Mouse (Mus musculus): ENCODE data around the gene Nmral1.
"Not testable (repeated sequence)": the region's sequence is repeated elsewhere in the genome, so short reads cannot be mapped to it uniquely, and the experiment has no call there.

Gene Nmral1

DNA sequence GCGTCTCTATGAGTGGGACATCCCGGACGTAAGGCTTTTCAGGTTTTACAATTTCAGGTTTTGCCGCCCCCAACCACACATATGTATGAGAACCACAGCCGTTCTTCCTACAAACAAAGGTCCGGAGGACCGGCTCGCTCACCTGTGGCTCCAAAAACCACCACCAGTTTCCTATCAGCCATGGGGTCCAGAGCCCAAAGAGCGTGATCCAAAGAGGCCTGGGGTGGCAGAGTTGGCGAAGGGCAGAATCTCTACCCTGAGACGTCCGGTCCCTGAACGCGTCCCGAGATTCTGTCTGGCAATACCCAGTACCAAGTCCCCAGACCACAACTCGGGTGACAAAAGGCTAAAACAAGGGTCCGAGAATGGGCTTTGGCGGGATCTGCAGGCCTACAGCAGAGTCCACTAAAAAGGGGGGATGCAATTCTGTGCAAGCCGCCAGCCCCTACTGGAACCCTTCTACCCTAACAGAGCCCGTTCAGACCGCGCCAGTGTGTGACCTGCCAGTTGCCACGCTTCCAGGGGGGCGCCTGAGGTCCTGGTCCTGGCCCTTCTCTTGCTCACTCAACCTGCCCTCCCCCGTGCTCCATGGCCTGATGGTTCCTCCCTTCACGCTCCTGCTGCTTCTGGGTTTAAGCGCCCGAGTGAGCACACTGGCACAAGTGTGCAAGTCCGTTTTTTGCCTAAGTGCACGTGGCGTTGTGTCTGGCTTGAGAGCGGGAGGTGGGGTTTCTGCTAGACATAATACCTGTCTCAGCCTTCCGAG is at the start of gene Nmral1:
Gene Nmral1, minus strand, starts transcription at position 604 of the 766 bp plus-strand sequence.
- peak; percentile 44 to 50 for DNase-seq (ENCODE audit: low spot score in 2 of 2)

DNA sequence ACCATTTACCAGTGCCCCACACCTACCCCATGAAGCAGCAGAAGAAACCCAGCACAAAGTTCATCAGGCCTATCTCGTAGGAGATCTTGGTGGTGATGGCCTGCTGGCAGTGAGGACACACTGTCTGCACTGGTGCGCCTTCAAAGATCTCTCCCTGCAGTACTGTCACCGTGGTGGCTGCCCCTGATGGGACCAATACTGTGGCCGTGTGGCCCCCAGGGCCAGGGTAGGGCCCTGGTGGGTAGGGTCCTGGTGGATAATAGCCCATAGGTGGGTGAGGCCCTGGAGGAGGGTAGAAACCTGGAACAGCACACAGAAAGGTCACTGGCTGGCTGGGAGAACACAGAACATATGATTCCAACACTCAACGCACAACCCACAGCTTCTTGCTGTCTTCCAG is 49.6 kb upstream of the Nmral1 start:
- DNase-seq (ENCODE audit: low spot score in 2 of 2): no peak

DNA sequence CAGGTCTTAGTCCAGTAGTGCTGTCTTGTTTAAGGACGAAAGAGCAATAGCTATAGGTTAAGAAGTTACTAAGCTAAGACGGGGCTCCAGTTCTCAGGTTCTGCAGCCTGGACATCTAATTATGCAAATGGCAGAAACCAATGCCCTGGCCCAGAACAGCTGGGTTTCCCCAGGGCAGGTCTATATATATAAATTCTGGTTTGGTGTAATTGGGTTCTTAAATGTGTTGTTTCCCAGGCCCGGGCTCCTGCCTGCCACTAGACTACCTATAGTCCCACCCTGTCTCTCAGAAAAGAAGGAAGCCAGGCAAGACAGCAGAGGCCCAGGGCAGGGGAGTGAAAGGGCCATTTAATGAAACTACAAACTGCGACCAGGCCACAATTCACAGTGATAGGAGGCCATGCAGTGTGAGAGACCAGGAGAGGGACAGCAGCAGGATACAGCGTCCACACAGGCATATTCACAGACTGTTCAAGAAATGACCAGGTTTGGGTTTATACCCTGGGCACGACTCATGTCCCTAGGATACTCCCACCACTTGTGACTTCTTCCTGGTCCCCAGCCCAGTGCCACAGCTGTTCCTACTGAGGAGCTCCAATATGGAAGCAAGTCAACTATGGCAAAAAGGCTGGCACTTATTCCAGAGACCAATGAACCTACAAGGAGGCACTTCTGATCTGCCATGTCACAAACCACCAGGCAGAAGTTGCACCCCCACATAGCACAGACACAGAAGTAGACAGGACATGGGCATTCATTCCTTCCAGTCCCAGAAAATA is 48.0 kb upstream of the Nmral1 start:
- no peak for DNase-seq (ENCODE audit: low spot score in 2 of 2)

DNA sequence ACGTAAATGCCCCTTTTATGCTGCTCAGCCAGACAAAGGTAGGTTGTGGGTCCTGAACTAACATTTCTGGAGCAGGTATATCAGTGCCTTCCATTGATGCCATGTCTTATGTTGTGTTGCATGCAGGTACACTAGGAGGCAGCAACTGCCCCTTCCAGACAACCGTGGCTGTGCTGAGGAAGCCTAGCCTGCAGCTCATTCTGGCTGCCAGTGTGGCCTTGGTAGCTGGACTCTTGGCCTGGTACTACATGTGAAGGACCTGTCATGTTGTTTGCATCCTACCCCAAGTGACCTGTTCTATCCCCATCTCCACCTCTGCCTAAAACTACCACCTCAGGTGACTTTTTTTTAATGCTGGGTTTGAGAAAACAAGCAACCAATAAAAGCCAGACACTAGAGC is 46.7 kb upstream of the Nmral1 start:
- no peak for DNase-seq (ENCODE audit: low spot score in 2 of 2)

DNA sequence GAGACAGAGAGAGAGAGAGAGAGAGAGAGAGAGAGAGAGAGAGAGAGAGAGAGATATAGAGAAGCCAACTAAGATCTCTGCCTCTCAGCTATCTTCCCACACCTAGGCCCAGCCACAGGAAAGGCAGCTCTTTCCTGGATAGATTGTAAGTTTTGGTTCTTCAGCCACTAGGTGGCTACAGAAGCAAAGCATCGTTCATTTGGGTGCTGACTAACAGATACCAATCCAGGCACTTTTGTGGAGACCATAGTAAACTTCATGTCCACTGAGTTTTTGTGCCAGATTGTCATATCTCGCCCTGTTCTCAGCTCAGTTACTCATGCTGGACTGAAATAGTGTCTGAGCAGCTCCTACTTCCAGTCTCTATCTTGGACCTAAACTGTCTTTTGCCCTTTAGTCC is 44.1 kb upstream of the Nmral1 start:
- no peak for DNase-seq (ENCODE audit: low spot score in 2 of 2)

DNA sequence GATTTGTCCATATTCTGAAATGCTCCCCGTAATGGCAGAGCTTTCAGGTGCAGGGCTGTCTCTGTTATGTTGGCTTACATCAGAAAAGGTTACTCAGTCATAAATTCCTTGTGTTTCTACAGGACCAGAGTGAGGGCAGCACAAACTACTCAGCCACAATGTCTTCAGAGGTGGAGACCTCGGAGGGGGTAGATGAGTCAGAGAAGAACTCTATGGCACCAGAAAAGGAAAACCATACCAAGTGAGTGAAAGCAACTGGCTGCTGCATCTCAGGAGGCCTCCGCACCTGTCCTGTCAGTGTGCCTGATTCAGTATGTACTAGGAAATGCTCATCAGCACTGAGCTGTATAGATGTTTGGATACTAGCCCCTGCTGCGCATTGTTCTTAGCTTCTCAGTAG is 43.3 kb upstream of the Nmral1 start:
- no peak for DNase-seq (ENCODE audit: low spot score in 2 of 2)

DNA sequence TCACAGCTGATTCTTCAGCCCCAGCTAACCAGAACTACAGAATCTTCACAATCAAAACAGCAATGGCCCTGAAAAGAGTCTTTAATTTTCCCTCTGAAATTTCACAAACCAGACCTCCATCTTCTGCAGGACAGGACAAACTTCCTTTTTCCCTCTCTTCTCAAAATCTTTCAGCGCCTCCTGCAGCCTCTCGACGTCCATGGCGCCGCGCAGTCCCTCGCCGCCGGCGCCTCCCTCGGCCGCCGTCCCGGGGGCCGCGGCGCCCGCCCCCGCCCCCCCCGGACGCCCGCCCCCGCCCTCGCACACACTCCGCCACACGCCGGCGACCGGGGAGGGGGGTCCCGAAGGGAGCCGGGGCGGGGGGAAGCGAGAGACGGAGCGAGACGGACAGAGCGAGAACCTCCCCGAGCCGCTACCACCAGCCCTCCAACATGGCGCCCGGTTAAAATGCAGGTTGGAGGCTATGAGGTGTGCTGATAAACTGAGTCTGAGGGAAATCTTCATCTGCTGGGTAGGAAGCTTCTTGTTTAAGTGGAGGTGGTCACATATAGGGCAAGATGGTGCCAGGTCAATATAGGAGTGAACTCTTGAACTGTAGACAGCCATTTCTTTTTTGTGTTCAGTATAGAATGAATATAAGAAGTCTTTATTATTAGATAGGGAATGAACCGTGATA is 37.6 kb upstream of the Nmral1 start:
- not testable (repeated sequence) for DNase-seq (ENCODE audit: low spot score in 2 of 2)

DNA sequence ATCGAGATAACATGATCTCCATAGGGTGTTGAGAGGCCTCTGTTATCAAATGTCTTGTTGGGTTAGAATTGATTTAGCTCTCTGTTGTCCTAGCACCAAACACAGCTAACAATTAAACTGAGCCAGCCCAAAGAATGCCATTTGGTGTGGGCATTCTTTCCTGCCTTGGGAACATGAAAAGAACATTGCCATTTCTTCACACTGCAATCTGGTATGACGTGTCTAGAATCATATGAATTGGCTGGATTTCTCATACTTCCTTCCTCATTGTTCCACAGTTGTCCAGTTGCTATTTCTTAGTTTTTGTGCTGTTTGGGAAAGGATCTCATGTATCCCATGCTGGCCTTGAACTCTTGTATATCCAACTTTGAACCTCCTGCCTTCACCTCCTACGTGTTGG is 34.9 kb upstream of the Nmral1 start:
- DNase-seq (ENCODE audit: low spot score in 2 of 2): no peak

DNA sequence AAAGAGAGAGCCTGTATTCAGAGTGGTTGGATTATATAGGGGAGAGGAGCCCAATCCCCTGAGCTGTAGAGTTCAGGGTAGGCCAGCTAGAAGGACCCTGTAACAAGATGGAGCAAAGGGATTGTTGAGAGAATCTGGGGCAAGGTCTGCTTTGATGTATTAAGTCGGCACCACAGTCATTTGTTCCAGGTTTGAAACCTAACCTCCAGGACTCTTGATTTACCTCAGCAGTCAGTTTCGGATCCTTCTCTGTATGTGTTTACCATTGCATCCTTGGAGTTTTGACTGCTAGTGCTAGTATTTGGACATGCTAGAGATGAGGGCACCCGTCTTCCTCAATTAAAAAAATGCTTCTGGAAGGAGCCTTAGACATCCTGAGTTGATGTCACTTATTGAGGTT is 33.0 kb upstream of the Nmral1 start:
- DNase-seq (ENCODE audit: low spot score in 2 of 2): no peak

DNA sequence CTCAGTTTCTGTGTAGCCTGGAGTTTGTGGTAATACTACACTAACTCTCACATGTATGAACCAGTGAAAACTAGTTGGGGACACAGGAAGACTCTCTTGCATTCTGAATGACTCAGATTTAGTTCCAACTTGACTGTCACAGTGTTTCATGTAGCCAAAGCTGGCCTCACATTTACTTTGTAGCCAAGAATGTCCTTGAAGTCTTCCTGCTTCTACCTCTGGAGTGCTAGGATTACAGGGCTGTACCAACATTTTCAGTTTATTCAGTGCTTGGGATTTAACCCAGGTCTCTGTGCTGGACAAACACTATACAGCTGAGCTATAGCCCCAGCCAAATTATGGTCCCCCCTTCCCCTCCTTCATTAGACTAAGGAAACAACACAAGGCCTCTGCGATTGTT is 23.0 kb upstream of the Nmral1 start:
- DNase-seq (ENCODE audit: low spot score in 2 of 2): no peak

DNA sequence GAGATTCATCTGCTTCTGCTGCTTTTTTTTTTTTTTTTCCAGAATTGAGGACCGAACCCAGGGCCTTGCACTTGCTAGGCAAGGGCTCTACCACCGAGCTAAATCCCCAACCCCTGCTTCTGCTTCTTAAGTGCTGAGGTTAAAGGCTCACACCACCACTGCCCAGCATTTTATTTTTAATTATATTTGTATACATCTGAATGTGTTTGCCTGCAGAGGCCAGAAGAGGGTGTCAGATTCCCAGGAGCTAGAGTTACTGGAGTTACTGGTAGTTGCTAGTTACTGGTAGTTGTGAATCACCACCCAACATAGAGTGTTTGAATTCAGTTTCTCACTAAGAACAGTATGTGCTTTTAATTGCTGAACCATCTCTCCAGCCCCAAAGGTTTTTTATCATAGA is 20.8 kb upstream of the Nmral1 start:
- DNase-seq (ENCODE audit: low spot score in 2 of 2): no peak

DNA sequence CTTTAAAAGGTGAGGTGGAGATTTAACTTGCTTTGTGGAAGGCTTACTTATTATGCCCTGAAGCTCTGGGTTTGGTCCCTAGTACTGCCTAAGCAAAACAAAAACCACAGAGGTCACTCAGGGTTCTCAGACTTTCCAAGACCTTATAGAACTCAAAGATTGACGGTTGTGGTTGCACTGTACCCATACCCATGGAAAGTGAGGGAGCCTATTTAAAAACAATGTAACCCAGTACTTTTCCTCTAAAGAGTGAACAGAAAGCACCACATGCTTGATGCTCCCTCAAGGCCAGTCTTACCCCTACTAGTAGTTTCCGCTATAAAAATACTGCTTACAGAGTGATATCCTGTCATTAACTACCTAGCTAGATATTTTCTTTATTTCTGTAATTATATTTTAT is 17.1 kb upstream of the Nmral1 start:
- no peak for DNase-seq (ENCODE audit: low spot score in 2 of 2)

DNA sequence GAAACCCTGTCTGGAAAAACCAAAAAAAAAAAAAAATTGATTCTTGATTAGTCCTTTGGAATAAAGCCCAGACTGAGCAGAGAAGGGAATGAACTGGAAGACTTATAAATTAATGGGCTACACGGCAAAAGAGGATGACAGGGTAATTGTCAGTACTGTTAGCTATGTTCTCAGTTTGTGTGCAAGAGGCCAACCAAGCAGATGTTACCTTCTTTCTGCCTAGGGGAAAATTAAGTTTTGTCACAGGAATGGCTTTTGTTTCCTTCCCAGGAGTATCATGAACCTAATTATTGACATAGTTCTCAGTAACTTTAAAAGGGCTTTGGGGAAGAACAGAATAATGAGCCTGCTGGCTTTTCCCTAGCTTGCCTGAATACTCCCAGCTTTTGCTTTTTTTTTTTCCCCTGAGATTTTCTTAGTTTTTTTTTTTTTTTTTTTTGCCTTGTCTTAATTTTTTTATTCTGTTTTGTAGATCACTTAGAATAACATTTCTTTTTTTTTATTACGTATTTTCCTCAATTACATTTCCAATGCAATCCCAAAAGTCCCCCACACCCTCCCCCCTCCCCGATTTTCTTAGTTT is 11.7 kb upstream of the Nmral1 start:
- no peak for DNase-seq (ENCODE audit: low spot score in 2 of 2)

DNA sequence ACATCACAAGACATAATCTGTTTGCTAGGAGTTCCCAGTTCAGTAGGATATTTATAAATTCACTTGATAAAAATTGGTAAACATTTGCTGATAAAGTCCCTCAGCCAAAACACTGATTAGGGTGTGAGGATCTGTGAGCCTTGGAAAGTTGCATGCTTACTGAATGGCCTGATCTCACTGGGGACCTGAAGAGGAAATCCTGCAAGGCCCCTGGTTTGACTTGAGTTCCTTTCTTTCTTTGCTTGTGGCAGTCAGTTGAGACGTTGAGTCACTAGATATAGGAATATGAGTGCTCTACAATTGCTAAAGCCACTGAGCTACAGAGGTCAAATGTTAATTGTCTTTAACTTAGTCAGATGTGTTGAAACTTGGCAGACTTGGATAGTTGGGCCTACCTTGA is 8.8 kb upstream of the Nmral1 start:
- DNase-seq (ENCODE audit: low spot score in 2 of 2): no peak

DNA sequence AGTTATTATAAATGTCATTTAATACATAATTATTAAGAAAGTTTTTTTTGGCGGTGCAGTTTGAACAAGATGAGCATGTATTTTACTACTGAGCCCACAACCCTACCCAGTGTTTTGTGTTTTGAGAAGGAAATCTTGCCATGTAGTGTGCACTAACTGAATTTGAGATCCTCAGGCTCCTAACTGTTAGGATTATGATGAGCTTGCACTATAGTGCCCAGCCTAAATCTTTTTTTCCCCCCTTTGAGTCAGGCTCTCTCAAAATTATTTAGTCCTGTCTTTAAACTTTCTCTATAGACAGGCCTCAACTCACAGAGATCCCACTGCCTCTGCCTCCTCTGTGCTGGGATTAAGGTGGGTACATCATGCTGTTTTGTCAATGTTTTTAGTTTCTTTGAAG is 8.4 kb upstream of the Nmral1 start:
- no peak for DNase-seq (ENCODE audit: low spot score in 2 of 2)

DNA sequence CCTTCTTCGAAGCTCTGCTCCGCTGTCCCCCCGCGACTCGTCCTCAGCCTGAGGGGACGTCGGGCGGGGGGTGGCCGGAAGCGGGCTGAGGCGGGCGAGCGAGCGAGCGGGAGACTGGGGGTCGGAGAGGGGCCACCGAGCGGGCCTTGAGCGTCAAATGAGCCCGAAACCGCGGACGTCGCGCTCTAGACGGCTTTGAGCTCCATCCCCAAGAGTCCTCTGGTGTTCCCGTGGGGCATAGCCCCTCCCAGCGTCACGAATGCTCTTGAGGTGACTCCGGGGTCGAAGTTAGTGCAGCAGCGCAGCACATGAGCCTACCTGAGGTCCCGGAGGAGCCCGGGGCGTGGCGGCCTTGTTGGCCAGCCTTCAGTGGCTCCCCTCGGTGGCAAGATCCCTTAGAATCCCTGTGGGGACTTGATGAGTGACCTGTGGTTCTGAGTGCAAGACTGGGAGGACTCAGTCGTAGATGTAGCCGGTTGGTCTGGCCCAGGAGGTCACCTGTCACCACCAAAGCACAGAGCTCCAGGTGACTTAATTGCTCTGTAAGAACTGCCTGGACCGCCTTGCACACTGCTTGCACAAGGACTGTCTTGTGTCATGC is 7.5 kb upstream of the Nmral1 start:
- DNase-seq (ENCODE audit: low spot score in 2 of 2): peak; percentile 27 to 35

DNA sequence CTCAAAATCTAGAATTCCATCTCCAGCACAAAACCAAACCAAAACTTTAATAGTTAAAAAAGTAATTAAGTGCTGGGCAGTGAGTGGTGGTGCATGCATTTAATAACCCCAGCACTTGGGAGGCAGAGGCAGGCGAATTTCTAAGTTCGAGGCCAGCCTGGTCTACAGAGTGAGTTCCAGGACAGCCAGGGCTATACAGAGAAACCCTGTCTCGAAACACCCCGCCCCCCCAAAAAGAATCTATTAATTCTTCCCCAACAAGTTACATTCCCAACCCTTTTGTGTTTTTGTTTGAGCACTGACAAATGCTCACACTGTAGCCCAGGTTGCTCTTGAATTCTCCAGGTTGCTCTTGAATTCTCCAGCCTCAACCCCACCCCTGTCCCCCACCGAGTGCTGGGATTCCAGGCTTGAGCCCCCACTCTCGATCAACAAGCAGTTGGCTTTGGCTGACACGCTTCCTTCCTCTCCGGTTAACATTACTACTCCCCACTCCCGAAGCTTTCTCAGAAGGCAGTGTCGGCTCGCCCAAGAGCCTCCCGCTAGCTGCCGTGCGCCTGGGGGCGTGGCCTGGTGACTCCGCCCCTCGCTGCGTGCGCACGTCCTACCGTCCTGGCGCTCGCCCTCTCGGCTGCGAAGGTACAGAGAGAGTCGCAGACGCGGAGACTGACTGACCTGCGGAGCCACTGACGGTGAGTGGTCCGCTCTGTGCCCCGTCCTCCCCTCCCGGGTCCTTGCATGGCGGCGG is 6.8 kb upstream of the Nmral1 start, which contains the start of gene Hmox2:
Gene Hmox2, plus strand, starts transcription at position 582 of the 748 bp plus-strand sequence.
- peak; percentile 93 to 97 for DNase-seq (ENCODE audit: low spot score in 2 of 2)

DNA sequence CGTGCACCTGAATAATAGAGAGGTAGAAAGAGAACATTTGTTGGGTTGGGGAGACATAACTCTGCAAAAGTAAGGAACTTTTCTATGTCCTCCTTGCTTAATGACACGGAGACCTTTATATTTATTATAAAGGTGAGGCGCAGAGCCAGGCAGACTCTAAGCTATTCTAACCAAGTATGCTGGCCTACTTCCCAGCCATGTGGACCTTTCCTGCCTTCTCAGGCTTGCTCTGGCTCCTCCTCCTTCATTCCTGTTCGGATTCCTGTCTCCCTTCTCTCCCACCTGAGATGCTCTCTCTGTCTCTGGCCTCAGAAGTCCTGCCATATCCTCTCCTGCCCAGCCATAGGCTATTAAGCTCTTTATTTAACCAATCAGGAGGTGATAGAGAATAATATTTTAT is 6.1 kb upstream of the Nmral1 start:
- DNase-seq (ENCODE audit: low spot score in 2 of 2): no peak

DNA sequence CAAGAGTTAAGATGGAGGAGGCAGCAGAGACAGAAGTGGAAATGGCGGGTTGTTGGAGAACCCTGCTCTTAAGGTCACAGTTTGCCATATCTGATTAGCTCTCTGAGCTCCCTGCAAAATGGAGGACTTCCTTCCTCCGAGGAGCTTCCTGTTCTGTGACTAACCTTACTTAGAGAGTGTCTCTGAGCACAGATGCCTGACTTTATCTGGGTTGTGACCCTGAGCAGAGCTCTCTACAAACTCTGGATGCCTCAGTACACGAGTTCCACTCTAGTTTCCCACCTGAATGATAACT is 3.7 kb upstream of the Nmral1 start:
- DNase-seq (ENCODE audit: low spot score in 2 of 2): no peak

DNA sequence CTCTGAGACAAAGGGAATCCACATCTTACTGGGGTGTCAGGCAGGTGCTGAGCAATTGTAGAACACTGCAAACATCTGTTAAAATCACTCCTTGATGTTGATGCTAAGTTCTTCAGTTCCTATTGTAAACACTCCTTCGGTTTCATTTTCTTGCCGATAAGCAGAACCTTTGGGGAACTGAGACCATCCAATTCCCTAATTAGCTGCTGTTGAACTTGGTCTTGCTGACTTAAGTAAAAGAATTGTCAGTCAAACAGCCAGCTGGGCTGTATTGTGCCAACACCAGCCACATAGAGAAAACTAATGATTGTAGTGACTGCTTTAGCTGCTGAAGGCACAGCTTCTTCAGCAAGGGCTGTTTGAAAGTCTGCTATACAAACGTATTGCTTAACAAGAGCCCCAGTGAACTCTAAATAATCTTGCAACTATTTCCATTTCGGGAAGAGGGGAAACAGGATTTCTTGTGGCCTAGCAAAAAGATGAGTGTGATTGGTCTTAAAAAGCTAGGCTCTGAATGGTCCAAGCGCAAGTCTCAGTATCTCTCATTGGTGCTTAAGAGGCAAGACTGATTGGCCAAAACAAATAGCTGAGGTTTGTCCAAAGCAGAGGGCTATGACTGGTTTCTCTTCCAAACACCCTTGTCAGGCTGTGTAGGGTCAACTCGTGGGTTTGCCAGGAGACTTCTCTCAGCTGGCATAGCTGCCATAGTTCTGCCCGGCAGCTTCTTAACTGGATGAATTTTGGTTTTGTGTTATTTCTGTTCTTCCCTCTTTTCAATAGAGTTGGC is 3.2 kb upstream of the Nmral1 start:
- no peak for DNase-seq (ENCODE audit: low spot score in 2 of 2)

DNA sequence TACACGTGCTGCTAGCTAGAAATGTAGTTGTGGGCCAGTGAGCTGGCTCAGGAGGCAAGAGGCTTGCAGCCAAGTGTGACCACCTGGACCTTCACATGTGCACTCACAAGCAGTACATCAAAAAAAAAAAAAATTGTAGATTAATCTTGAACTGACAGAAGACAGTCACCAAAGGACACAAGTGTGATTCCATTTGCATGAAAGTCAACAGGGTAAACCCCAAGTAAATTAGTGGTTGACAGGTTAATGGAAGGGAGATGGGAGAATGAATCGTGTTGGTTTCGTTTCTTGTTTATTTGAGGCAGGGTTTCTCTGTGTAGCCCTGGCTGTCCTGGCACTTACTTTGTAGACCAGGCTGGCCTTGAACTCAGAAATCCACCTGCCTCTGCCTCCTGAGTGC is 1.3 kb downstream of the Nmral1 start:
- DNase-seq (ENCODE audit: low spot score in 2 of 2): no peak

Data from spleen, postnatal 14 days (tissue).